Mouse (Mus musculus) ovary, postnatal 10 days (tissue): ENCODE data around the gene Sox13.
A peak's percentile ranks its signal among the peaks of the same experiment; 100 is the strongest.

Source experiments
- DNase-seq: peaks from one replicate; pipeline ENCODE4 v3.0.0; 2022; ENCODE audit warnings: low spot score

Gene Sox13

DNA sequence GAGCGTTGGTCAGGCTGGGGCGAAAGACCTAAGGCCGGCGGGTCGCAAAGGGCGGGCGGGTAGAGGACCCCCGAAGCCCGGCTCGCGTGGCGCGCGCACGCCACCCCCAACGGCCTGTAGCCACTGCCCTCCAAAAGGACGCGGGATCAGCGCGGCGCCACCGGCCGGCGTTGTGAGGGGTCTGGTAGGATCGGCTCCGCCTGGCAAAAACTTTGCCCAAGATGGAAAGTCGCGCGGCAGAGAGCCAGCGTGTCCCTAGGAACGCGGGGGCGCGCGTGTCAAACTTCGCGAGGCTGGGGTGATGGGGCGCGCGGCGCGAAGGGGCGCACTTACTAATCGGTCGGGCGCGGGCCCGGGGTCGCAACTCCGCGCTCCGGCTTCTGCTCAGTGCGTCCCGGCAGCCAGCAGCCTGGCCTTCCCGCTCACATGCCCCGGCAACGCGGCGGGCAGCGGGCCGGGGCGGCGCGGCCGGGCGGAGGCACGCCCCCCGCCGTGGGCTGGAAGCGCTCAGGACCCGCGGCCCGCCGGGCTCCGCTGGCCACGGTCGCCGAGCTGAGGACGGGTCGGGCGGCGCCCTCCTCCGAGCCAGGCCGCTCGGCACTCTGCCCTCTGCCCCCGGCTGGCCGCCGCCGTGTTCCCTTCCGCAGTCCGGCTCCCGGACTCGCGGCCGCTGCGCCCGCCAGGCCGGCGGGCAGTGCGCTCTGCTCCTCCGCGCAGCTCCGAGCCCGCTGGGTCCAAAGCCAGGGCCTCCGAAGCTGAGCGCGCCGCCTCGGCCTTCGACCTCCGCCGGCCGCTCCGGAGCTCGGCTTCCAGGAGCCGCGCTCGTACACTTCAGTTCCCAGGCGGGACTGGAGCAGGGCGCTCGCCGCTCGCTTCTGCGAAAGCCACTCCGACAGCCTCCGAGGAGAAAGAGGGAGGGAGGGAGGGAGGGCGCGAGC, at the start of gene Sox13:
Sox13 (minus strand) TSS at position 835 of the 938 bp plus-strand sequence.
- DNase-seq = peak; percentile 59

DNA sequence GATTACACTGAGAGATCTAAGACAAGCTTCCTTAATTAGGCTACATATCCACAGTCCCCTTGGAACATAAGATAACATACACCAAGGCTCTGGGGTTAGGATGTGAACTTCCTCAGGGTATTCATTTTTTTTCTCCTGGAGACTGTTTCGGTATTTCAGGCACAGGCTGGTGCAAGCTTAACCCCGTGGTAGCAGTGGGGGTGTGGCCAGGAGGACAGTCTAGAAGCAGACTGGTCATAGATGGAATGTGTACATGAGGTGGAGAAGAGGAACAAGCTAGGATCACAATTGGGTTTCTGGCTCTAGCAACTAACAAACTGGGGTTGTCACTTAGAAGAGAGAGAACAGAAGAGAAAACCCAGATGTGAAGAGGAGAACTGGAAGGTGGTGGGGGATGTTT, 47.4 kb upstream of the Sox13 start:
- no peak for DNase-seq

DNA sequence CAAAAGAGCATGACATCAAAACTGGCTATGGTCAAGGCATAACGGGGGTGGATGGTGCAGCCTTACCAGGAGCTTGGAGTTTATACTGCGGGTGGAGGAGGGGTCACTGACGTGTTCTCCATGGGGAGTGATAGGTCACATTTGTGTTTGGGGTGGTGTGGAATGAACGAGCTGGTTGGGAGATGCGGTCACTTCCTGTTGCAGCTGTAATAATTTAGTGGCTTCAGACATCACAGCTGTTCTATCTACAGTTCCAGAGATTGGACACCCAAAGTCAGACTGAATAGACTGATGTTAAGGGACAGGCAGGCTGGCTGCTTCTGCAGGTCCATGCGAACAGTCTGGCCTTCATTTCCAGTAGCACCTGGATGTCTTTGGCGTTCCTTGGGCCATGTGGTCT, 46.9 kb upstream of the Sox13 start:
- DNase-seq = no peak

DNA sequence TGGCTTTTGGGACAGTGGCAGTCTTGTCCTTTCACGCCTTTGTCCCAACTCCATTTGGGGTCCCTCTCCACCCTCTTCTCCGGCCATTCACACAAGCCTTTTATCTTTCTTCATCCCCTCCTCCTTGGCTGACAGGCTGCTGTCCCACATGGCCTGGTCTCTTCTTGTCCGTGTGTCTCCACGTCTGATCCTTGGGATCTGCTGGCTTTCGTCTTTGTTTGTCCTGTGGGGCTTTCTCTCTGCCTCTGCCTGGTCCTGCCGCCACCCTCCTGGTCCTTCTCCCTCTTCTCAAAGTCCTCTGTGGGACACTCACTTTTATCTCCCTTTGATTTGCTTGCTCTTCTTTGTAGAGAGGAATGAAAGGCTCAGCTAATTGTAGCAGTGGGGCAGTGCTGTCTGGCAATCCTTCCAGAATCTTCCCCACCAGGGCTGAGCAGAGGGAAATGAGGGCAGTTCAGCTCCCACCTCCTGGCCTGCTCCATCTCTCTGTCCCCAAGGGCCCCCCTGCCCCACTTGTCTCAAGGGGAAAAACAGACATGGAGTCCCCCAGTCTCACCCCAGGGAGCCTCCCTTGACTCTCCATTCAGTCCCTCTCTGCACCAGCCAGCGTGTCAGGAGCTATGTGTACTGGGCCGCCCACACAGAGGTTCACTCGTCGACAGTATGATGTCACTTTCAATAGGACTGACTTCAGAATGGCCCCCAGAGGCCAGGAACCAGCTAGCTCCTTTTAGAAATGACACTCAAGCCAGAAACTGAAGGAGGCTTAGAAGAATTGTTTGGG, 46.3 kb upstream of the Sox13 start:
- DNase-seq = no peak

DNA sequence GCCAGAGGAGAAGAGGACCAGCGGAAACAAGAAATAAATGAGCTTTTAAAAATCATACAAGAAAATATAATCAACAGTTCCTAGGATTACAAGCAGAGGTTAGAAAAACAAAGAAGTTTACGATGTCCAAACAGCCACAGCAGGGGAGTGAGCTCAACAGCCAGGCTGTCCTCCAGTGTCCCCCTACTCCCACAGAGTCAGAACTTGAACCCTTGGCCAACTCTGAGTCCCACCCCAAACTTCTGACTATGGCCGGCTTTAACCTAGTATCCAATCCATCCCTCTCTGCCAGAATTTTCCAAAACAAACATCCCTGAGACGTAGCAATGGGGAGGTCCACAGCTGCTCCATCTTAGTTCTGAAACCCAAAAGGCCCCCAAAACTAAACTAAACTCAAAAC, 45.0 kb upstream of the Sox13 start:
- no peak for DNase-seq

DNA sequence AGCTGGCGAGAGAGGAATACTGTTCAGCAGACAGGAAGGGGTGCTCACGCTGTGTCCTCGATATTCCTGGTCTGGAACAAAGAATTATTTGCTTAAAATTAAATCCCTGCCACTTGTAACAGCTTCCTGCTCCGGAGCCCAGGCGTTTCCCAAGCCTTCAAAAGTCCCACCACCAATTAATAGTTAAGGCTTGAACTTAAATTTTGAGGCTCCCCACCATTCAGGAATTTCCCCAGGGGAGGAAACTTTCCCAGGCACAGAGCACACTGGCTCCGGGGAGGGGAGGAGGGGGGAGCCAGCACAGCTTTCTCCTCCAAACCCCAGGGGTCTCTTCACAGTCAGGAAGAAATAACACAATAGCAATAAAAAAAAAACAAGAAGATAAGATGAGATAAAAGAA, 44.6 kb upstream of the Sox13 start:
- no peak for DNase-seq

DNA sequence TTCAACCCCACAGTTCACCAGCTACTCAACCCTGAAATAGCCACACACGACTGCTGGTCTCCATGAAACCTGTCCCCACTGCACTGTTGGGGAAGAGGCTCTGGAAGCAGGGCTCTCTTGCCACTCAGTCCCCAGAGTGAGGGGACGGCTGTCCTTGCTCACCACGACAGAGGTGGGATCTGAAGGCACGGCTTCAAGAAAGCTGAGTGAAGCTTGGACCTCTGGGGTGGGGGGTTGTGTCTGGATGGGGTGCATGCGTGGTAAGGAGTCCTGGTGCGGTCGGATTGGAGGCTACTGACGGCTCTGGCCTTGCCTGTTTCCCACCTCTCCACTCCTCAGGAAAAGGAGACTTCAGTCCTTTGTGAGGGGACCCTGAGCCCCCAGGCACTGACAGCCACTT, 43.7 kb upstream of the Sox13 start:
- no peak for DNase-seq

DNA sequence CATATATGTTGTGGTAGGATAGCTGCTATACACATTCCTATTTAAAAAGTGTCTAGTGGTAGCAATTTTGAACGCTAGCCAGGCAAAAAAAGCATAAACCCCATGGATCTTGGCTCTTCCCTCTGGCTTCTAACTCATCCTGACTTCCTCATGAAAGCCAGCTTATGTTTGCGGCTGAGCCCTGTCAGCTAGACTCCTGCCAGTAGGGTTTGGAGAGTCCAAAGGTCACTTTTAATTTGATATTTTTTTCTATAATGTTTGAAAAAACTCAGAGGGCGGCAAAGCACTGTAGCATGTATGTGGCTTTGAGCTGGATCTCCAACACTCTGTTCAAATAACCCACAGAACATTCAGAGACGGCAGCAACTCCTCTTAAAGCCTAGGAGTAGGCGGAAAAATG, 39.0 kb upstream of the Sox13 start:
- DNase-seq = no peak

DNA sequence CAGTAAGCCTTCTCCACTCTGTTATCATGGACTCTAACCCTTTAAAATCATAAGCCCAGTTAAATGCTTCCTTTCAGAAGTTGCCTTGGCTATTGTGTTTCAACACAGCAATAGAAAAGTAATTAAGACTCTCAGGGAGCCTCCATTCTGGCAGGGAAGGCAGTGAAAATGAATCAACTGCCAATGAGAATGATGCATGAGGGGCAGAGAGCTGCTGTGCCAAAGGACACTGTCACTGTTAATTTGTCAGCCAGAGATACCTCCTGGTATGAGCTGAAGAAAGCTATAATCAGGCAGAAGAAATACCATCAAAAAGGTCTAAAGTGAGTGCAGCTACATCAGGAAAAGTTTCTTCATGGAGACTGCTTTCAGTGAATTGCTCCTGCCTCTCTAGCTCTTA, 36.8 kb upstream of the Sox13 start:
- DNase-seq = no peak

DNA sequence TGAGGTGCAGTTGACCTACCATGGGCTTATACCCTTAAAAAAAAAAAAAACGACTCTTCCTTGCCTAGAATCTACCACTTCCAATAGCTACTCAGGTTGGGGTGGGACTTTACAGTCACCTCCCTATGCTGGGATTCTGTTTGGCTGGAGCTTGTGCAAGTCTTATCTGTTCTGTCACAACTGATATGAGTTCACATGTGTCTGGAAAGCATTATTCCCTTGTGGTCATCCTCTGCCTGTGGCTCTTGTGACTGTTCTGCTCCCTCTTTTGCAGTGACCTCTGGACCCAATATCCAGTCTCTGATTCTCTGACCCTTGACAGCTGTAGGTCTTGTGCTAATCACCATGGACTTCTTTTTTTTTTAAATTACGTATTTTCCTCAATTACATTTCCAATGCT, 31.9 kb upstream of the Sox13 start:
- no peak for DNase-seq

DNA sequence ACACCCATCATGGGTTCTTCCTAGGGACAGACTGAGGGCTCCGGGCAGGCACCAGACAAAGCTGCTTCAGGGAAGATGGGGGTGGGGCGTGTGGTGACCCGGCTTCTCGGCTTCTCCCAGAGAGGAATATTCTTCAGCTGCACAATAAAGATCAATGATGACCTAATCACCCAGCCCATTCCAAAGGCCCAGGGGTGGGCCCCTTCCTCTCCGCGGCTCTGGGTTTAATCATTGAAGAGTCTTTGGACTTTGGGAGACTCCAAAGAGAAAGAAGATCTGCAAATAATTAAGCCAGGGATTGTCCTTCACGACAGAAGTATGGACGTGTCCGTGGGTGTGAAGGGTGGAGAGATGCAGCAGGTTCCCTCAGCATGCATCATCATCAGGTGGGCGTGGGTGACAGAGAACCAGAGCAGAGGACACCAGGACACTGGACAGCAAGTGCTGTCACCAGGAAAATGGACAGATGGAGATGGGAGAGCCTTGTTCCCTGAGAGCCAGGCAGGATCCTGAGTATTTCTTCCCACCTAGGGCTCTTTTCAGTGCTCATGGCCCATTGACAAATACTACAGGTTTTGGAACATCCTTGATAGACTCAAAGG, 28.5 kb upstream of the Sox13 start:
- DNase-seq = no peak

DNA sequence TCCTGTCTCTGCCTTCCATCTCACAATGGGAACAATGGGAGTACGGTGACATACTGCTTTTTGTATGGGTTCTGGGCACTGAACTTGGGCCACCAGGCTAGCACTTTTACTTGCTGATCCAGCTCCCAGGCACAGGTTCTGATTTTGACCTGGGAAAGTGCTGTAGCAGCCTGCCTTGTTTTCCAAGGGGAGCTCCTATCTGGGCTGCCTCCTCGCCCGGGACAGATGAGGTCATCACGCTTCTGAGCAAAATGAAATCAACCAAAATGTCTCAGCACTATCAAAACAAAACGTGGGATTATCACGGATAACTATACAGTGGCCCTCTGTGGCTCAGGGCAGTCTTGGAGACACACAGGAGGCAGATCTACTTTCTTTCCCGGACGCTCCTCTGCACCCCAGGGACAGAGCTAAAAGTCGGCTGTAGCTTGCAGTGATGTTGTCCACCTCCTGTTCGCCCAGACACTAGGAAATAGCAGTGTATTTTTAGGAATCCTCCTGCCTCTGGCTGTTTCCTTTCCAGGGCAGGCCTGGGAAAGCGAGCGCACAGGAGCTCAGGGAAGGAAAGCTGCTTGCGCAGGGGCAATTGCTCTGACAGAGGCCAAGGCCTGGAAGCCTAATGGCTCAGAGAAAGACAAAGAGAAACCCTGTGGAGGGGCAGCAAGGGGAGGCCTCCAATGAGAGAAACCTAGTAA, 27.8 kb upstream of the Sox13 start:
- DNase-seq = no peak

DNA sequence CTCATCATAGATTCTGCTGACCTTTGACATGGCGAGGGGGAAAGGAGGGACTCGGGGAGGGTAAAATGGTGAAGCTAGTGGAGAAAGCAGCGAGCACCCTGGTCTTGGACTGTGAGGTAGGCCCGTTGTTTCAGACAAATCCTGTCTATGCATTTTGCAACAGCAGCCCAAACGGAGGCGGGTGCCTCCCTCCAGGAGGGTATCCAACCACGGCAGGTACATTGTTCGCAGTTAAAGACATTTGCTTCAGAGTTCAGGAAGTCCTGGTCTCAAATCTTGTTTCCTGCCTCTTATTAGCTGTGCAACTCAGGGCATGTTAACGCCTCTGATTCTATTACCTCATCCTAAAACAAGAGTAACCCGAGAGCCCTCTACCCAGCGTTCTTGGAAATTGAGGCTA, 26.8 kb upstream of the Sox13 start:
- no peak for DNase-seq

DNA sequence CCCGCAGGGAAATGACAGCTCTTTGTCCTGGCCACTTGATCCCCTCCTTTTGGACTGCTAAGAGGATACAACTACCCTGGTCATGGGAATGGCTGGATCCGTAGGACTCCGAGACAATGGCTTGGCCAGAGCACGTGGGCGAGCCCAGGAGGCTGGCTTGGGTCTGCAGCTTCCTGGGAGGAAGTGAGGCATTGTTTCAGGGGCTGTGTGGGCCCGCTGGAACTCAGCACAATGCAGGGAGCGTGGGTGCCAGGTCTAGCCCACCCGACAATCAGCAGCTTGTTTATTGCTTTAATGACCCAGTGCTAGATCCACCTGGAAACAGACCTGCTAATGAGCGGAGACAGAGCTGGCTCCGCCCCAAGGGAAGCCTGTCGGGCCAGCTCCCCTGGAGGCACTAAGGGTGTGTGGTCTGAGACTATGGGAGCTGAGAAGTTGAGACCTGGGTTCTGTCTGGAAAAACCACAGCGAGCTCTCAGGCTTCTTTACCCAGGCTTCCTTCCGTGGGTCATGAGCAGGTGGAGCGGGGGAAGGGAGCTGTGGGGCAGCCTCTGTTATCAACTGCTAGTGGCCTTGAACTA, 24.3 kb upstream of the Sox13 start:
- no peak for DNase-seq

DNA sequence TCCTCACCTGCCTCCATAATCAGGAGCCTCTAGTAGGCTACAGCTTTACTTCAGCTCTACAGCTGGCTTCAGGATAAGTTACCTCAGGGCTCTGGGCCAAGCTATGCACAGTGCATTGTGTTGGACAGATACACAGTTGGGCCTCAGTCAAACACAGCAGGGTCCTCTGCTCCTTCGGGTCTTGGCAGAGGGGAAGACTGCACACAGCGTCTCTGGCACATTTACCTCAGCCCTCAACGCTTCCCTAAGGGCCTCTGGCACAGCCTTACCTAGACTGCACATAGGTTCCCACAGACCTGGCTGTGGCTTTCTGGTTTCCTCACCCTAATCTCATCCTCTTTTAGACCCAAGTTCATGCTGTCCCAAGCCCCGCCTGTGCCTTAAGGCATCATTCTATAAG, 22.1 kb upstream of the Sox13 start:
- DNase-seq = no peak

DNA sequence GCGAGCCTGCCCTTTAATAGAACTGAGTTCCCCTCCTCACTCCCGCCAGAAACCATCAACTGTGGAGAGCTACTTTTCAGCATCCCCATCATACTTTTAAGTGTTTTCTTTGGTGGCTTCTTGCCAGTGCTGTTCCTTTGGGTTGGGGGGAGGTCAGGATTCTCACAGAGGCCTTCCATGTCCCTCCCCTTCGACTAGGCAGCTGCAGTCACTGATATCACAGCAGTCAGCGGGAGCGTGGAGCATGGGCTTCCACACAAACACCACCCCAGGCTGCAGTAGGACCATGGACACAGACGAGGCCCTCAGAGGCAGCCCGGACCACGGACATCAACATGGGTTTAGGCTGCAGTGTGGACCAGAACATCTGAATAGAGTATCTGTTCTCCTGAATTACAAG, 20.1 kb upstream of the Sox13 start:
- DNase-seq = no peak

DNA sequence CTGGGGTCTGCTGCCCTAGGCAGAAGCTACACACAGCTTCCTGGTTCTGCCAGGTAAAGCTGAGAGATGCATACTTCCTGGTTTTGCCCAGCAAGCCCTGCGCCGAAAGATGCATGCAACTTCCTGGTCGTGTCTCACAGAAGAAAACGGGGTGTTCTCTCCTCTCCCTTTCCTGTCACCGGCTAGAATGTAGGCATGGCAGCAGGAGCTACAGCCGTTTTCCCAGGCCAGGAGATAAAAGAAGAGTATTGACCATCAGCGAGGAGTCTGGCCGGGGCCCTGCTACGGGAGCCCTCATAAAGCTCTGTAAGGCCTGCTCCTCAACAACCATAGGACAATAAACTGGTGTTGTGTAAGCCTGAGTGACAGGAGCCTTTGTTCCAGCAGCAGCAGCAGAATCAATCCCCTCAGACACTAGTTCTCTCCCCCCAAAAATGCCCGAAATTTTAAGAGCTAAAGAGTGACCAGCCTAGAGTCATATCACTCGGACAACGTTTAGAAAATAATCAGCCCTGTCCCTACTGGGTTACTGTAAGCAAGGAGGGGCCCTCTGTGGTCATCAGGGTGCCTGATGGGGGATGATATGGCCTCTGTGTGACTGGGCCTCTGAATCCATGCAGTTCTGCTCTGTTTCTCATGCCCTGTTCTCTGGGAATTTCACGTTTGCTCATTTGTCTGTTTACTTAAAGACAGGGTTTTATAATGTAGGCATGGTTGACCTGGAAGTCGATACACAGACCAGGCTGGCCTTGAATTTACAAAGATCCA, 13.9 kb upstream of the Sox13 start:
- no peak for DNase-seq

DNA sequence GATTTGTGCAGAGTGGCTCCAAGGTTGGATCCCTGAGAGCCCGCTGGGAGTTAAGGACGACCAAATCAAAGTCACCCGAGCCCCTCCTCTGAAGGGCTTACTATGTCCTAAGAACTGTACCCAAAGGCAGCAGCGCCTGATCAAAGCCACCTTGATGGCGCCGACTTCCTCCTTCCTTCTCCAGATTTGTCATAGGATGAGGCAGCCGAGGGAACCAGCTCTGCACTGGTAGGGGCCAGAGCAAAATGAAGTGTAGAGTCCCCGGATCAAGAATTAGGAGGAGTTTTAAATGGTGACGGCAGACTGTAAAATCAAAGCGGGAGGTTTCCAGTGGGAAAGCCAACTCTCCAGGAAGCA, 10.6 kb upstream of the Sox13 start:
- peak; percentile 42 for DNase-seq

DNA sequence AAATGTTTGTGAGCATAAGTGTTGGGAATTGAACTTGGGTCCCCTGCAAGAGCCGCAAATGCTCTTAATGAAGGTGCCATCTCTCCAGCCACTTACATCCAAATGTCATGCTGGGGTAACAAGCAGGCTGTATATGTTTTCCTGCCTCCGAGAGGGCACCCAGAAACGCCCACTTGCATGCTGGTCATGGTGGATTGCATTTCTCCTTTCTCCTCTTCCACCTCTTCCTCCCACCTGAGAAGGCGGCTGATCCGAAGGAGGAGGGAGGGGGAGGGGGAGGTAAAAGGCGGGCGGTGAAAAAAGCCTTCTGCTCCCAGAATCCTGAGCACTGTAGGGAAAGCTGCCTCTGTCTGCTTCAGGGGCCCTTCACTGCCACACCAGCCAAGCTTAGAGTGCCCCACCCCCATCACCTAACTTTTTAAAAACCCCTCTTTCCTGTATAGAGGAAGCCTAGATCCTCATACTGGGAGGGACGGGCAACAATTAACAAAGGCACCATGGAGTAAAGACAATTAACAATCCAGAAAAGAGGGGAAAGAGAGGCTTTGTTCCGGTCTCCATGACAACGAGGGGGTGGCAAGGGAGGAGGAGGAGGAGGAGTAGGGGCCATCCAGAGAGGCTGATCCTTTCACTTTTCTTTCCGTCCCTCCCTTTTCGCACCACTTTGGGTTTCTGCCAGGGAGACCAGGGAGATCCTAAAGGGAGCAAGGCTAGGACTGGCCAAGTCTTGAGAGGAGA, 10.0 kb upstream of the Sox13 start:
- no peak for DNase-seq

DNA sequence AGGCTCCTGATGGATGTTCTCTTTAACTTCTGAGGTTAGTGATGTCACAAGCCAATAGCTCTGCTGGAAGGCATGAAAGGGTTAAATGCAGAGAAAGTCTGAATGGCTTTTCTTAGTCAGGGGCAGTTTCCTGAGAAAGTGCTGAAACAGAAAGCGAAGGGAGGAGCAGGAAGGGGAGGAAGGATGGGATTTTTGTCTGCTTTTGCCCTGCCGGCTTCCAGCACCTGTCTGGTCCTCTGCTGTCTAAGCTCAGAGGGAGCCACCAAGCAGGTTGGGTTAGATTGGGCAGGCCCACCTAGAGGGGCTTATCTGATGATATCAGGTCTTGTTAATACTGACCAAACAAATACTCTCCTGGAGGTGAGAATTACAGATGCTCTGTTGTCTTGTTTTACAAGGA, 8.4 kb upstream of the Sox13 start:
- DNase-seq = no peak

DNA sequence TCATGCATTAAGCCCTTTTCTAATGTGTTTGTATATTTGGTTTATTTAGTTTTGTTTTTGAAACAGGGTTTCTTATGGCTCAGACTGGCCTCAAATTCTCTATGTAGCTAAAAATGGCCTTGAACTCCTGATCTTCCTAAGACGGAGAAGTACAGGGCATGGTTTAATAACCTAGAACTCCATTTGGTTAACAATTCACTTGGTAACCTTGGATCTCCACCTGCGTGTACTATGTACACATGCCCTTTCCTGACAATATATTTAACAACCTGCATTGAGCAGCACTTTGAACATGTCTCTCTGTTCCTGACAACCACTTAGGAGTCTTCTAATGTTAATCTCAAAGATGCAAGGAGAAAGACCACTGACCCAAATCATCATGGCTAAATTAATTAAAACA, 7.0 kb upstream of the Sox13 start:
- no peak for DNase-seq
